Mouse (Mus musculus): ENCODE data around the gene Noxred1. TPM values are rescaled to one million over a fixed set of nuclear protein-coding genes. Genes with fewer than 3 reads are reported as not detected.
"Not testable (repeated sequence)": the region's sequence is repeated elsewhere in the genome, so short reads cannot be mapped to it uniquely, and the experiment has no call there.

Noxred1 gene
- 1.7 and 2.4 TPM in 2 replicates for polyA plus RNA-seq (2014; fragmentation: Nextera tagmentation; extraction: Ambion mirVana)

GRCm38 (mm10) chr12:87238632-87239031, at the start of gene Noxred1:
TSS of gene Noxred1 (minus strand) at chr12:87238732.
- no peak within 1 kb of the TSS for H3K4me3 ChIP-seq (replicated peaks; ENCODE audit: low read length)
- H3K27me3 ChIP-seq (ENCODE audit: control insufficient read depth, insufficient read depth, low read length) = no peaks in the 10 kb centered on the region
- H3K9me3 ChIP-seq (ENCODE audit: control insufficient read depth, low read length) = no peaks in the 10 kb centered on the region
- H3K36me3 ChIP-seq (replicated peaks; ENCODE audit: control insufficient read depth, insufficient read depth) = peaks cover 58% of the 10 kb centered on the region
- H3K4me2 ChIP-seq (replicated peaks) = no peak within 1 kb of the TSS
- no peak within 1 kb of the TSS for H3K27ac ChIP-seq
- no peak for DNase-seq (ENCODE audit: low spot score)
- ATAC-seq (ENCODE audit: low FRiP score) = no peak
- H3K4me1 ChIP-seq (replicated peaks; ENCODE audit: control insufficient read depth, insufficient read depth, low read length) = no peaks in the 10 kb centered on the region
- H3K9ac ChIP-seq = no peak within 1 kb of the TSS
- 96% methylated on average over 1 of the region's 1 CpGs for WGBS

GRCm38 (mm10) chr12:87284726-87285125, 46.2 kb upstream of the Noxred1 start:
- Histone ChIP-seq H3K27me3 (ENCODE audit: control insufficient read depth, insufficient read depth, low read length) (no peaks in the 10 kb centered on the region), H3K36me3 (replicated peaks; ENCODE audit: control insufficient read depth, insufficient read depth) (no peaks in the 10 kb centered on the region), H3K4me3 (replicated peaks; ENCODE audit: low read length) (no peak overlapping the region), H3K9ac (no peak overlapping the region), H3K27ac (no peak overlapping the region), H3K4me1 (replicated peaks; ENCODE audit: control insufficient read depth, insufficient read depth, low read length) (no peaks in the 10 kb centered on the region), H3K4me2 (replicated peaks) (no peak overlapping the region), H3K9me3 (ENCODE audit: control insufficient read depth, low read length) (no peaks in the 10 kb centered on the region)
- DNase-seq (ENCODE audit: low spot score) (no peak), ATAC-seq (ENCODE audit: low FRiP score) (no peak)
- 85% methylated on average over 5 of the region's 5 CpGs for WGBS

- no peaks in the 10 kb centered on the region for H3K36me3 ChIP-seq (replicated peaks; ENCODE audit: control insufficient read depth, insufficient read depth)
- ATAC-seq (ENCODE audit: low FRiP score) (no peak), DNase-seq (ENCODE audit: low spot score) (no peak)
- H3K4me1 ChIP-seq (replicated peaks; ENCODE audit: control insufficient read depth, insufficient read depth, low read length) = no peaks in the 10 kb centered on the region
- no peak overlapping the region for H3K9ac ChIP-seq
- no peak overlapping the region for H3K4me2 ChIP-seq (replicated peaks)
- no peak overlapping the region for H3K4me3 ChIP-seq (replicated peaks; ENCODE audit: low read length)
- H3K27me3 ChIP-seq (ENCODE audit: control insufficient read depth, insufficient read depth, low read length) = no peaks in the 10 kb centered on the region
- no peaks in the 10 kb centered on the region for H3K9me3 ChIP-seq (ENCODE audit: control insufficient read depth, low read length)
- 84% methylated on average over 4 of the region's 4 CpGs for WGBS
- H3K27ac ChIP-seq = no peak overlapping the region
Measured at GRCm38 (mm10) chr12:87284268-87284667, 45.7 kb upstream of the Noxred1 start.

GRCm38 (mm10) chr12:87283706-87284105, 45.2 kb upstream of the Noxred1 start:
- Histone ChIP-seq H3K9ac (no peak overlapping the region), H3K4me1 (replicated peaks; ENCODE audit: control insufficient read depth, insufficient read depth, low read length) (no peaks in the 10 kb centered on the region), H3K4me3 (replicated peaks; ENCODE audit: low read length) (no peak overlapping the region), H3K4me2 (replicated peaks) (no peak overlapping the region), H3K9me3 (ENCODE audit: control insufficient read depth, low read length) (no peaks in the 10 kb centered on the region), H3K36me3 (replicated peaks; ENCODE audit: control insufficient read depth, insufficient read depth) (no peaks in the 10 kb centered on the region), H3K27ac (no peak overlapping the region), H3K27me3 (ENCODE audit: control insufficient read depth, insufficient read depth, low read length) (no peaks in the 10 kb centered on the region)
- DNase-seq (ENCODE audit: low spot score) (no peak), ATAC-seq (ENCODE audit: low FRiP score) (no peak)
- 66% methylated on average over 7 of the region's 7 CpGs for WGBS

GRCm38 (mm10) chr12:87282743-87283142, 44.2 kb upstream of the Noxred1 start:
- 95% methylated on average over 4 of the region's 4 CpGs for WGBS
- Histone ChIP-seq H3K4me1 (replicated peaks; ENCODE audit: control insufficient read depth, insufficient read depth, low read length) (no peaks in the 10 kb centered on the region), H3K27me3 (ENCODE audit: control insufficient read depth, insufficient read depth, low read length) (no peaks in the 10 kb centered on the region), H3K4me3 (replicated peaks; ENCODE audit: low read length) (no peak overlapping the region), H3K4me2 (replicated peaks) (no peak overlapping the region), H3K9me3 (ENCODE audit: control insufficient read depth, low read length) (no peaks in the 10 kb centered on the region), H3K27ac (no peak overlapping the region), H3K36me3 (replicated peaks; ENCODE audit: control insufficient read depth, insufficient read depth) (no peaks in the 10 kb centered on the region), H3K9ac (no peak overlapping the region)
- no peak for ATAC-seq (ENCODE audit: low FRiP score)
- no peak for DNase-seq (ENCODE audit: low spot score)

GRCm38 (mm10) chr12:87281766-87282165, 43.2 kb upstream of the Noxred1 start:
- H3K9me3 ChIP-seq (ENCODE audit: control insufficient read depth, low read length) = no peaks in the 10 kb centered on the region
- H3K4me2 ChIP-seq (replicated peaks) = no peak overlapping the region
- H3K36me3 ChIP-seq (replicated peaks; ENCODE audit: control insufficient read depth, insufficient read depth) = no peaks in the 10 kb centered on the region
- H3K27ac ChIP-seq = no peak overlapping the region
- H3K27me3 ChIP-seq (ENCODE audit: control insufficient read depth, insufficient read depth, low read length) = no peaks in the 10 kb centered on the region
- no peak for DNase-seq (ENCODE audit: low spot score)
- WGBS = 100% methylated on average over 1 of the region's 1 CpGs
- ATAC-seq (ENCODE audit: low FRiP score) = no peak
- H3K9ac ChIP-seq = no peak overlapping the region
- no peak overlapping the region for H3K4me3 ChIP-seq (replicated peaks; ENCODE audit: low read length)
- no peaks in the 10 kb centered on the region for H3K4me1 ChIP-seq (replicated peaks; ENCODE audit: control insufficient read depth, insufficient read depth, low read length)

- Histone ChIP-seq H3K9ac (no peak overlapping the region), H3K27ac (no peak overlapping the region), H3K36me3 (replicated peaks; ENCODE audit: control insufficient read depth, insufficient read depth) (peaks cover 18% of the 10 kb centered on the region), H3K9me3 (ENCODE audit: control insufficient read depth, low read length) (no peaks in the 10 kb centered on the region), H3K4me3 (replicated peaks; ENCODE audit: low read length) (no peak overlapping the region), H3K4me1 (replicated peaks; ENCODE audit: control insufficient read depth, insufficient read depth, low read length) (no peaks in the 10 kb centered on the region), H3K27me3 (ENCODE audit: control insufficient read depth, insufficient read depth, low read length) (no peaks in the 10 kb centered on the region), H3K4me2 (replicated peaks) (no peak overlapping the region)
- WGBS = 43% methylated on average over 14 of the region's 14 CpGs
- no peak for DNase-seq (ENCODE audit: low spot score)
- no peak for ATAC-seq (ENCODE audit: low FRiP score)
Measured at GRCm38 (mm10) chr12:87279879-87280278, 41.3 kb upstream of the Noxred1 start.

GRCm38 (mm10) chr12:87279350-87279749, 40.8 kb upstream of the Noxred1 start:
- WGBS = 56% methylated on average over 3 of the region's 3 CpGs
- Histone ChIP-seq H3K4me2 (replicated peaks) (no peak overlapping the region), H3K4me1 (replicated peaks; ENCODE audit: control insufficient read depth, insufficient read depth, low read length) (no peaks in the 10 kb centered on the region), H3K27me3 (ENCODE audit: control insufficient read depth, insufficient read depth, low read length) (no peaks in the 10 kb centered on the region), H3K36me3 (replicated peaks; ENCODE audit: control insufficient read depth, insufficient read depth) (peaks cover 23% of the 10 kb centered on the region), H3K27ac (no peak overlapping the region), H3K9ac (no peak overlapping the region), H3K4me3 (replicated peaks; ENCODE audit: low read length) (no peak overlapping the region), H3K9me3 (ENCODE audit: control insufficient read depth, low read length) (no peaks in the 10 kb centered on the region)
- DNase-seq (ENCODE audit: low spot score) = no peak
- ATAC-seq (ENCODE audit: low FRiP score) = no peak

- 24% methylated on average over 6 of the region's 6 CpGs for WGBS
Measured at GRCm38 (mm10) chr12:87278118-87278730, 39.7 kb upstream of the Noxred1 start.

GRCm38 (mm10) chr12:87277251-87277650, 38.7 kb upstream of the Noxred1 start:
- H3K9ac ChIP-seq; DNase-seq (ENCODE audit: low spot score); ATAC-seq (ENCODE audit: low FRiP score); H3K4me3 ChIP-seq (replicated peaks; ENCODE audit: low read length); H3K9me3 ChIP-seq (ENCODE audit: control insufficient read depth, low read length); H3K4me1 ChIP-seq (replicated peaks; ENCODE audit: control insufficient read depth, insufficient read depth, low read length); H3K27me3 ChIP-seq (ENCODE audit: control insufficient read depth, insufficient read depth, low read length); H3K27ac ChIP-seq; H3K4me2 ChIP-seq (replicated peaks): not testable (repeated sequence)
- 95% methylated on average over 4 of the region's 4 CpGs for WGBS
- peaks cover 44% of the 10 kb centered on the region for H3K36me3 ChIP-seq (replicated peaks; ENCODE audit: control insufficient read depth, insufficient read depth)

More at GRCm38 (mm10) chr12:87278118-87278730, 39.7 kb upstream of the Noxred1 start:
- Histone ChIP-seq H3K4me2 (replicated peaks) (no peak overlapping the region), H3K36me3 (replicated peaks; ENCODE audit: control insufficient read depth, insufficient read depth) (peaks cover 35% of the 10 kb centered on the region), H3K9me3 (ENCODE audit: control insufficient read depth, low read length) (no peaks in the 10 kb centered on the region), H3K27ac (no peak overlapping the region), H3K27me3 (ENCODE audit: control insufficient read depth, insufficient read depth, low read length) (no peaks in the 10 kb centered on the region), H3K4me1 (replicated peaks; ENCODE audit: control insufficient read depth, insufficient read depth, low read length) (no peaks in the 10 kb centered on the region), H3K4me3 (replicated peaks; ENCODE audit: low read length) (no peak overlapping the region), H3K9ac (no peak overlapping the region)
- ATAC-seq (ENCODE audit: low FRiP score) (no peak), DNase-seq (ENCODE audit: low spot score) (no peak)
